Mouse (Mus musculus) liver, adult 2 months (tissue): ENCODE data around the gene Aars. TPM values are rescaled to one million over a fixed set of nuclear protein-coding genes. Genes with fewer than 3 reads are reported as not detected.
"Not testable (repeated sequence)": the region's sequence is repeated elsewhere in the genome, so short reads cannot be mapped to it uniquely, and the experiment has no call there.

Experiments
- DNase-seq: peaks from one replicate; pipeline ENCODE4 v3.0.0-alpha.2; 2011; ENCODE audit warnings: low read depth, low spot score; ENCODE audit errors: extremely low read depth
- H3K27ac ChIP-seq: fragments of 200-500 bp; replicated peaks from 2 replicates; pipeline ENCODE4 v1.5.1; 2012; ENCODE audit warnings: low read depth, mild to moderate bottlenecking, control low read depth, inconsistent platforms, low read length; ENCODE audit not compliant: insufficient read depth
- H3K27me3 ChIP-seq: fragments of 200-500 bp; 2 replicates; pipeline ENCODE4 v1.6.1; 2012; ENCODE audit warnings: mild to moderate bottlenecking, moderate library complexity, low read length, inconsistent platforms; ENCODE audit not compliant: control insufficient read depth, insufficient read depth
- H3K36me3 ChIP-seq: fragments of 200-500 bp; 2 replicates; pipeline ENCODE4 v1.6.1; 2012; ENCODE audit warnings: low read length, inconsistent platforms; ENCODE audit not compliant: control insufficient read depth, insufficient read depth
- H3K4me1 ChIP-seq: fragments of 200-500 bp; 2 replicates; pipeline ENCODE4 v1.6.1; 2011; ENCODE audit warnings: low read length; ENCODE audit not compliant: control insufficient read depth, insufficient read depth
- H3K4me3 ChIP-seq: fragments of 200-500 bp; 2 replicates; pipeline ENCODE4 v1.5.1; 2011; ENCODE audit warnings: low read depth, mild to moderate bottlenecking, control low read depth, low read length, moderate library complexity; ENCODE audit not compliant: insufficient read depth
- H3K79me2 ChIP-seq: fragments of 200-500 bp; 2 replicates; pipeline ENCODE4 v1.6.1; 2012; ENCODE audit warnings: inconsistent platforms, mild to moderate bottlenecking, low read length, moderate library complexity; ENCODE audit not compliant: control insufficient read depth, insufficient read depth
- H3K9ac ChIP-seq: fragments of 200-500 bp; 2 replicates; pipeline ENCODE4 v1.6.1; 2012; ENCODE audit warnings: low read depth, mild to moderate bottlenecking, control low read depth, inconsistent platforms, low read length
- CTCF ChIP-seq: fragments of 200-500 bp; IDR thresholded peaks from 2 replicates; pipeline ENCODE4 v1.5.1; 2011; ENCODE audit warnings: low read depth, low read length, control low read depth
- POLR2A ChIP-seq: fragments of 200-500 bp; IDR thresholded peaks from 2 replicates; pipeline ENCODE4 v1.6.1; 2011; ENCODE audit warnings: low read length, control low read depth; ENCODE audit not compliant: insufficient read depth; ENCODE audit errors: extremely low read depth
- WGBS: fragments of 180-500 bp; shearing (Covaris S2); methylation state at CpG from one replicate; pipeline ENCODE4 v1.1.7; 2018; 5-methylcytosine and 5-hydroxymethylcytosine counted together
- polyA plus RNA-seq: library from polyadenylated mRNA; depleted of rRNA; stranded (reverse); fragments of >200 nt; gene quantifications from 2 replicates; pipeline ENCODE4 v1.2.3, GENCODE M21; 2012; rRNA removed
- total RNA-seq: library from RNA; depleted of rRNA; stranded (reverse); fragments of >200 nt; gene quantifications from 2 replicates; pipeline ENCODE4 v1.2.3, GENCODE M21; 2014; rRNA removed

Aars gene
- total and polyA plus RNA-seq, 2 experiments: 56.9 to 60.5 TPM

DNA sequence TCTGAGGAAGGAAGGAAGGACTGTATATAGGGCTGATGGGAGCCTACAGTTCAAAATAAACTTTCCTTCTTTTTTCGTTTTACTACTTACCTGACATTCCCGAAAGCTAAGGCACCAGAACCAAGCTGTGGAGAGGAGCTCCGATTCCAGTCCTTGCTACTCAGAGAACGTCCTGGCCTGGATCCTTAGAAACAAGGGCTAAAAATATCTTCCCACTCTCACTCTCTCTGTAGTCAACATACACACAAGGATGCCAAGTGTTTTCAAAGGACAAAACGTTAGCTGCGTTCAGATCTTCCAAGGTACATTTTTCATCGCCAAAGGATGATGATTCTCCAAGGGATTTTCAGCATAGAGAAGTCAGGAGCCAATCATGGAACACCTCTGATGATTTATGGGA lies 58.8 kb downstream of the Aars start:
- no peak for TF ChIP-seq CTCF
- TF ChIP-seq POLR2A: no peak
- H3K27ac ChIP-seq: no peak overlapping the region
- H3K4me3 ChIP-seq: no peak overlapping the region
- no peaks in the 10 kb centered on the region for H3K27me3 ChIP-seq
- no peaks in the 10 kb centered on the region for H3K36me3 ChIP-seq
- H3K4me1 ChIP-seq: peaks cover 11% of the 10 kb centered on the region
- H3K79me2 ChIP-seq: peaks cover 10% of the 10 kb centered on the region
- WGBS: 79% methylated on average over 7 of the region's 7 CpGs
- no peak for DNase-seq
- no peak overlapping the region for H3K9ac ChIP-seq

- not testable (repeated sequence) for H3K27ac ChIP-seq, H3K27me3 ChIP-seq, H3K4me3 ChIP-seq, H3K9ac ChIP-seq, DNase-seq, H3K36me3 ChIP-seq
- WGBS: 92% methylated on average over 5 of the region's 6 CpGs
- H3K4me1 ChIP-seq: peaks cover 11% of the 10 kb centered on the region
- H3K79me2 ChIP-seq: peaks cover 13% of the 10 kb centered on the region
Observed at GRCm38 (mm10) chr8:111092326-111092725, 59.4 kb downstream of the Aars start, which contains the start of gene Clec18a. Gene Clec18a, minus strand, starts transcription at chr8:111092426.

- H3K4me3 ChIP-seq: peak within 1 kb of the TSS; percentile 69
- H3K27ac ChIP-seq: peak within 1 kb of the TSS; percentile 59
- H3K27me3 ChIP-seq: no peaks in the 10 kb centered on the region
- peak; percentile 53 for DNase-seq
- TF ChIP-seq CTCF (no peak), POLR2A (0 out of 2 replicates have a peak, but pooled peaks have one; percentile 23)
- WGBS: 7% methylated on average over 67 of the region's 72 CpGs
- H3K36me3 ChIP-seq: no peaks in the 10 kb centered on the region
- peaks cover 18% of the 10 kb centered on the region for H3K79me2 ChIP-seq
- H3K4me1 ChIP-seq: peaks cover 11% of the 10 kb centered on the region
- peak within 1 kb of the TSS; percentile 84 for H3K9ac ChIP-seq
Observed at GRCm38 (mm10) chr8:111093865-111094718, 61.1 kb downstream of the Aars start, which contains the start of gene Pdpr. Gene Pdpr, plus strand, starts transcription at chr8:111094630.

DNA sequence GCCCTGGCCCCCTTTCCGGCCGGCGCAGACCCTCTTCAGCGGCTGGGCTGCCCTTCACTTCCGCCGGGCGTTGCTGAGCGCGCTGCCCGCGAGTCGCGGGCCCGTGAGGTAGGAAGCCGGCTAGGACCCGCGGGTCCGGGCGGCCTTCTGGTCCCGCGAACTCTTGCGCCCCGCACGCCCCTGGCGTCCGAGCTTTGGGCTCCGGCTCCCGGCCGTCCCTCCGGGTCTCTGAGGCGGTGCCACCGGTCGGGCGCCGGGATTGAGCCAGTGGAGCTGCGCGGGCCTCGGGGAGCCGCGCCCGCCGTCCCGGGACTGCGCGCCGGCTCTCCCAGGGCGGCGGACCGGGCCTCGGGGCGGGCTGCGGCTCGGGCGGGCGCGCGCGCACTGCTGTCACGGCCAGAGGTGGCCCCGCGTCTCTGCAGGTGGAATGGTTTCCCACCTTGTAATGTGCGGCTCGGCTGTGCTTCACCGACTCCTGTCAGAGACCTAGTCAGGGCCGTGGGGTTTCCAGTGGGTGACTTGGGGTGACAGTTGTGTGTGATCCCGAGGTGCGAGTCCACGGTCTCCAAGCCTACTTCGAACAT lies 61.9 kb downstream of the Aars start:
- under 1% methylated on average over 60 of the region's 69 CpGs for WGBS
- peak overlapping the region; percentile 69 for H3K4me3 ChIP-seq
- DNase-seq, H3K36me3 ChIP-seq, H3K27me3 ChIP-seq: not testable (repeated sequence)
- H3K27ac ChIP-seq: peak overlapping the region; percentile 46; the same call in 1 of the 2 replicates
- H3K9ac ChIP-seq: peak overlapping the region; percentile 77
- H3K79me2 ChIP-seq: peaks cover 19% of the 10 kb centered on the region
- H3K4me1 ChIP-seq: peaks cover 11% of the 10 kb centered on the region

Other genes with a start within 250 kb of the Aars start
- 2.4 and 4.8 TPM in 2 replicates for gene Il34, start 227.2 kb upstream of the Aars start, total RNA-seq
- 5.6 and 7.3 TPM in 2 replicates for gene Il34, start 227.2 kb upstream of the Aars start, polyA plus RNA-seq
- gene Cog4, start 186.5 kb upstream of the Aars start, total RNA-seq: 73.9 and 75.4 TPM in 2 replicates
- 27.8 and 29.4 TPM in 2 replicates for gene Cog4, start 186.5 kb upstream of the Aars start, polyA plus RNA-seq
- 20.6 and 23.8 TPM in 2 replicates for gene Sf3b3, start 186.4 kb upstream of the Aars start, total RNA-seq
- gene Sf3b3, start 186.4 kb upstream of the Aars start, polyA plus RNA-seq: 10.8 and 12.1 TPM in 2 replicates
- gene Fuk, start 130.7 kb upstream of the Aars start, total RNA-seq: 6.3 and 6.7 TPM in 2 replicates
- gene Fuk, start 130.7 kb upstream of the Aars start, polyA plus RNA-seq: 11.2 and 11.4 TPM in 2 replicates
- 0.83 and 1.3 TPM in 2 replicates for gene St3gal2, start 113.2 kb upstream of the Aars start, total RNA-seq
- 1.2 and 1.5 TPM in 2 replicates for gene St3gal2, start 113.2 kb upstream of the Aars start, polyA plus RNA-seq
- 10.2 and 15.1 TPM in 2 replicates for gene Ddx19a, start 35.3 kb upstream of the Aars start, total RNA-seq
- gene Ddx19a, start 35.3 kb upstream of the Aars start, polyA plus RNA-seq: 11.8 and 12.0 TPM in 2 replicates
- gene Ddx19b, start 1.4 kb upstream of the Aars start, total RNA-seq: 5.8 and 7.1 TPM in 2 replicates
- gene Ddx19b, start 1.4 kb upstream of the Aars start, polyA plus RNA-seq: 3.3 and 3.4 TPM in 2 replicates
- gene Exosc6, start 23.2 kb downstream of the Aars start, total RNA-seq: not detected in 2 replicates
- gene Exosc6, start 23.2 kb downstream of the Aars start, polyA plus RNA-seq: not detected in 2 replicates
- gene Clec18a, start 59.3 kb downstream of the Aars start, total RNA-seq: not detected in 2 replicates
- not detected in 2 replicates for gene Clec18a, start 59.3 kb downstream of the Aars start, polyA plus RNA-seq
- gene Pdpr, start 61.5 kb downstream of the Aars start, total RNA-seq: 18.3 and 18.4 TPM in 2 replicates
- gene Pdpr, start 61.5 kb downstream of the Aars start, polyA plus RNA-seq: 7.7 and 9.6 TPM in 2 replicates
- 13.5 and 18.1 TPM in 2 replicates for gene Glg1, start 226.1 kb downstream of the Aars start, total RNA-seq
- 10.1 and 12.0 TPM in 2 replicates for gene Glg1, start 226.1 kb downstream of the Aars start, polyA plus RNA-seq